Mouse (Mus musculus) small intestine, adult 2 months (tissue): ENCODE measurements around the gene March5. TPM values are rescaled to one million over a fixed set of nuclear protein-coding genes. Genes with fewer than 3 reads are reported as not detected.
"Not testable (repeated sequence)": the region's sequence is repeated elsewhere in the genome, so short reads cannot be mapped to it uniquely, and the experiment has no call there.

Experiments used
- H3K27ac ChIP-seq: fragments of 200-500 bp; 2 replicates; pipeline ENCODE4 v1.5.1; 2012; ENCODE audit warnings: low read depth, low read length, control low read depth, inconsistent platforms; ENCODE audit not compliant: insufficient read depth
- H3K27me3 ChIP-seq: fragments of 200-500 bp; 2 replicates; pipeline ENCODE4 v1.6.1; 2012; ENCODE audit warnings: mild to moderate bottlenecking, moderate library complexity, low read length, inconsistent platforms; ENCODE audit not compliant: control insufficient read depth, insufficient read depth
- H3K36me3 ChIP-seq: fragments of 200-500 bp; 2 replicates; pipeline ENCODE4 v1.6.1; 2012; ENCODE audit warnings: mild to moderate bottlenecking, low read length, control low read depth, inconsistent platforms; ENCODE audit not compliant: control insufficient read depth, insufficient read depth
- H3K4me1 ChIP-seq: fragments of 200-500 bp; 2 replicates; pipeline ENCODE4 v1.6.1; 2012; ENCODE audit warnings: low read length, inconsistent platforms, mixed read lengths; ENCODE audit not compliant: control insufficient read depth, insufficient read depth, insufficient read length
- H3K4me3 ChIP-seq: fragments of 200-500 bp; 2 replicates; pipeline ENCODE4 v1.5.1; 2012; ENCODE audit warnings: low read depth, mild to moderate bottlenecking, control low read depth, inconsistent platforms, low read length, moderate library complexity
- CTCF ChIP-seq: fragments of 200-500 bp; IDR thresholded peaks from 2 replicates; pipeline ENCODE4 v1.5.1; 2012; ENCODE audit warnings: low read depth, mild to moderate bottlenecking, control low read depth, inconsistent platforms, low read length, moderate library complexity, mixed read lengths; ENCODE audit not compliant: insufficient replicate concordance, insufficient read length; ENCODE audit errors: extremely low read depth
- POLR2A ChIP-seq: fragments of 200-500 bp; IDR thresholded peaks from 2 replicates; pipeline ENCODE4 v1.6.1; 2012; ENCODE audit warnings: low read depth, mild to moderate bottlenecking, control low read depth, inconsistent platforms, low read length, moderate library complexity
- WGBS: fragments of 180-500 bp; shearing (Covaris S2); methylation state at CpG from one replicate; pipeline ENCODE4 v1.1.7; 2018; 5-methylcytosine and 5-hydroxymethylcytosine counted together
- polyA plus RNA-seq: library from polyadenylated mRNA; depleted of rRNA; stranded (reverse); fragments of >200 nt; gene quantifications from 2 replicates; pipeline ENCODE4 v1.2.3, GENCODE M21; 2012

The March5 gene
- polyA plus RNA-seq, 1 experiment: 25.4 TPM

DNA sequence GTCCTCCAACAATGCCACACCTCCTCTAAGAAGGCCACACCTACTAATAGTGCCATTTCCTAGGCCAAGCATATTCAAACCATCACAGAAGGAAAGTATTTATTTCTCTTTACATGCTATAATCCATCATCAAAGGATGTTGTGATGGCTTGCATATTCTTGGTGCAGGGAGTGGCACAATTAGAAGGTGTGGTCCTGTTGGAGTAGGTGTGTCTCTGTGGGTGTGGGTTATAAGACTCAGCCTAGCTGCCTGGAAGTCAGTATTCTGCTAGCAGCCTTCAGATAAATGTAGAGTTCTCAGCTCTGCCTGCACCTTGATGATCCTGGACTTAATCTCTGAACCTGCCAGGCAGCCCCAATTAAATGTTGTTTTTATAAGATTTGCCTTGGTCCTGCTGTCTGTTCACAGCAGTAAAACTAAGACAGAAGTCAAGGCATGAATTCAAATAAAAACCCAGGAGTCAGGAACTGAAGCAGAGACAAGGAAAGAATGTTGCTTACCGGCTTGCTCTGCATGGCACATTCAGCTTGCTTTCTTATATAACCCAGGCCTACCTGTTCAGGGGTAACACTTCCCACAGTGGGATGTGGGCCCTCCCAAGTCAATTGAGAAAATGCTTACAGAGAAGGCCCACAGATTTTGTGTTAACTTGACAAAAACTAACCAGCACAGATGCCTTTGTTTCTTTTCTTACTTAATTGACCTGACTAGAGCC is 9.0 kb upstream of the March5 start:
- TF ChIP-seq POLR2A (no peak), CTCF (no peak)
- WGBS: 76% methylated on average over 1 of the region's 1 CpGs

GRCm38 (mm10) chr19:37199889-37200288 is 7.5 kb upstream of the March5 start:
- Histone ChIP-seq H3K27ac (no peak overlapping the region), H3K4me3 (no peak overlapping the region), H3K36me3 (no peaks in the 10 kb centered on the region), H3K4me1 (no peaks in the 10 kb centered on the region), H3K27me3 (no peaks in the 10 kb centered on the region)
- TF ChIP-seq POLR2A (no peak), CTCF (no peak)
- 79% methylated on average over 2 of the region's 2 CpGs for WGBS

More for the DNA sequence above, 9.0 kb upstream of the March5 start:
- H3K4me3 ChIP-seq: no peak overlapping the region
- no peaks in the 10 kb centered on the region for H3K27me3 ChIP-seq
- no peak overlapping the region for H3K27ac ChIP-seq
- no peaks in the 10 kb centered on the region for H3K36me3 ChIP-seq
- H3K4me1 ChIP-seq: no peaks in the 10 kb centered on the region

GRCm38 (mm10) chr19:37203371-37203770 is 4.0 kb upstream of the March5 start:
- TF ChIP-seq POLR2A: no peak
- no peak for TF ChIP-seq CTCF
- Histone ChIP-seq H3K4me3 (no peak overlapping the region), H3K27me3 (no peaks in the 10 kb centered on the region), H3K36me3 (no peaks in the 10 kb centered on the region), H3K27ac (no peak overlapping the region), H3K4me1 (no peaks in the 10 kb centered on the region)
- 97% methylated on average over 1 of the region's 1 CpGs for WGBS

- not testable (repeated sequence) for H3K36me3 ChIP-seq, H3K4me1 ChIP-seq, H3K4me3 ChIP-seq, H3K27ac ChIP-seq, H3K27me3 ChIP-seq
These were observed 2.2 kb upstream of the March5 start for GRCm38 (mm10) chr19:37205155-37205554.

GRCm38 (mm10) chr19:37206641-37207302 is 571 bp upstream of the March5 start:
- H3K4me3 ChIP-seq: peak overlapping the region; percentile 68
- no peaks in the 10 kb centered on the region for H3K27me3 ChIP-seq
- H3K36me3 ChIP-seq: peaks cover 7% of the 10 kb centered on the region
- under 1% methylated on average over 47 of the region's 47 CpGs for WGBS
- peak overlapping the region; percentile 25 for H3K27ac ChIP-seq
- H3K4me1 ChIP-seq: peaks cover 6% of the 10 kb centered on the region; the same call in 1 of the 2 replicates
- TF ChIP-seq POLR2A: no peak
- TF ChIP-seq CTCF: no peak

GRCm38 (mm10) chr19:37208176-37208755 is 923 bp downstream of the March5 start, which contains the start of gene Cpeb3:
TSS of gene Cpeb3 (minus strand) at chr19:37208601.
- TF ChIP-seq CTCF (peak; percentile 54; the same call in 1 of the 2 replicates), POLR2A (no peak)
- Histone ChIP-seq H3K27me3 (no peaks in the 10 kb centered on the region), H3K4me1 (peaks cover 6% of the 10 kb centered on the region; the same call in 1 of the 2 replicates), H3K4me3 (peak within 1 kb of the TSS; percentile 68), H3K27ac (peak within 1 kb of the TSS; percentile 95), H3K36me3 (peaks cover 16% of the 10 kb centered on the region)
- WGBS: under 1% methylated on average over 15 of the region's 15 CpGs

GRCm38 (mm10) chr19:37208986-37209385 is 1.6 kb downstream of the March5 start:
- WGBS: 13% methylated on average over 7 of the region's 7 CpGs
- Histone ChIP-seq H3K4me3 (peak overlapping the region; percentile 31; the same call in 1 of the 2 replicates), H3K27ac (peak overlapping the region; percentile 88)

More at GRCm38 (mm10) chr19:37208986-37209385, 1.6 kb downstream of the March5 start:
- no peaks in the 10 kb centered on the region for H3K27me3 ChIP-seq
- H3K4me1 ChIP-seq: peaks cover 6% of the 10 kb centered on the region; the same call in 1 of the 2 replicates
- no peak for TF ChIP-seq CTCF
- TF ChIP-seq POLR2A: no peak
- H3K36me3 ChIP-seq: peaks cover 16% of the 10 kb centered on the region
